Mouse (Mus musculus) cortical plate, adult 2 months (tissue): ENCODE measurements around the gene 1110002E22Rik.

Source experiments
- CTCF ChIP-seq: fragments of 200-500 bp; IDR thresholded peaks from 2 replicates; pipeline ENCODE4 v1.5.1; 2011; ENCODE audit warnings: mild to moderate bottlenecking, control low read depth, low read length; ENCODE audit not compliant: insufficient read depth; ENCODE audit errors: extremely low read depth
- POLR2A ChIP-seq: fragments of 200-500 bp; IDR thresholded peaks from 2 replicates; pipeline ENCODE4 v1.6.1; 2011; ENCODE audit warnings: mild to moderate bottlenecking, low read length, control low read depth; ENCODE audit not compliant: insufficient read depth; ENCODE audit errors: extremely low read depth

- TF ChIP-seq POLR2A = no peak
- no peak for TF ChIP-seq CTCF
These were observed 2.4 kb downstream of the 1110002E22Rik start, which contains the start of gene Gm5105 for GRCm38 (mm10) chr3:138067288-138067687.
